Mouse (Mus musculus): ENCODE data around the gene Ndufa9. TPM values are rescaled to one million over a fixed set of nuclear protein-coding genes. Genes with fewer than 3 reads are reported as not detected.

The Ndufa9 gene
- polyA plus RNA-seq, 1 experiment from 2014 or later: 203 TPM

GRCm38 (mm10) chr6:126794751-126795150 is 54.2 kb downstream of the Ndufa9 start:
- Histone ChIP-seq H3K27ac (no peak overlapping the region), H3K27me3 (no peaks in the 10 kb centered on the region), H3K9ac (no peak overlapping the region), H3K9me3 (replicated peaks) (no peaks in the 10 kb centered on the region), H3K4me1 (no peaks in the 10 kb centered on the region), H3K4me2 (no peak overlapping the region), H3K4me3 (no peak overlapping the region), H3K36me3 (ENCODE audit: poor library complexity, severe bottlenecking) (no peaks in the 10 kb centered on the region)
- WGBS: 83% methylated on average over 6 of the region's 6 CpGs
- no peak for ATAC-seq

- no peak overlapping the region for H3K4me3 ChIP-seq
- H3K27ac ChIP-seq: no peak overlapping the region
- H3K27me3 ChIP-seq: no peaks in the 10 kb centered on the region
- H3K4me1 ChIP-seq: no peaks in the 10 kb centered on the region
- H3K36me3 ChIP-seq (ENCODE audit: poor library complexity, severe bottlenecking): no peaks in the 10 kb centered on the region
- no peak overlapping the region for H3K9ac ChIP-seq
- no peak overlapping the region for H3K4me2 ChIP-seq
- no peak for ATAC-seq
- no peaks in the 10 kb centered on the region for H3K9me3 ChIP-seq (replicated peaks)
- 96% methylated on average over 6 of the region's 6 CpGs for WGBS
Observed at GRCm38 (mm10) chr6:126793689-126794088, 55.2 kb downstream of the Ndufa9 start.

- no peaks in the 10 kb centered on the region for H3K36me3 ChIP-seq (ENCODE audit: poor library complexity, severe bottlenecking)
- H3K4me1 ChIP-seq: no peaks in the 10 kb centered on the region
- H3K4me2 ChIP-seq: peak overlapping the region; percentile 22; the same call in 1 of the 2 replicates
- H3K27me3 ChIP-seq: no peaks in the 10 kb centered on the region
- WGBS: 36% methylated on average over 12 of the region's 12 CpGs
- no peak overlapping the region for H3K27ac ChIP-seq
- H3K4me3 ChIP-seq: no peak overlapping the region
- no peak for ATAC-seq
- no peak overlapping the region for H3K9ac ChIP-seq
- H3K9me3 ChIP-seq (replicated peaks): no peaks in the 10 kb centered on the region
Observed at GRCm38 (mm10) chr6:126791964-126792363, 57.0 kb downstream of the Ndufa9 start.

- H3K4me2 ChIP-seq: no peak overlapping the region
- H3K36me3 ChIP-seq (ENCODE audit: poor library complexity, severe bottlenecking): no peaks in the 10 kb centered on the region
- no peak overlapping the region for H3K9ac ChIP-seq
- WGBS: 49% methylated on average over 4 of the region's 4 CpGs
- no peak overlapping the region for H3K4me3 ChIP-seq
- H3K9me3 ChIP-seq (replicated peaks): no peaks in the 10 kb centered on the region
- no peaks in the 10 kb centered on the region for H3K4me1 ChIP-seq
- no peak for ATAC-seq
- no peaks in the 10 kb centered on the region for H3K27me3 ChIP-seq
- no peak overlapping the region for H3K27ac ChIP-seq
Observed at GRCm38 (mm10) chr6:126791488-126791887, 57.4 kb downstream of the Ndufa9 start.

- Histone ChIP-seq H3K27ac (no peak overlapping the region), H3K9ac (no peak overlapping the region), H3K4me3 (no peak overlapping the region), H3K9me3 (replicated peaks) (no peaks in the 10 kb centered on the region), H3K4me1 (no peaks in the 10 kb centered on the region), H3K4me2 (no peak overlapping the region), H3K36me3 (ENCODE audit: poor library complexity, severe bottlenecking) (no peaks in the 10 kb centered on the region), H3K27me3 (no peaks in the 10 kb centered on the region)
- 78% methylated on average over 8 of the region's 8 CpGs for WGBS
- ATAC-seq: no peak
Observed at GRCm38 (mm10) chr6:126788863-126789262, 60.1 kb downstream of the Ndufa9 start.

GRCm38 (mm10) chr6:126784206-126784605 is 64.7 kb downstream of the Ndufa9 start:
- Histone ChIP-seq H3K4me3 (no peak overlapping the region), H3K9ac (no peak overlapping the region), H3K27me3 (no peaks in the 10 kb centered on the region), H3K4me2 (no peak overlapping the region), H3K9me3 (replicated peaks) (no peaks in the 10 kb centered on the region), H3K4me1 (no peaks in the 10 kb centered on the region), H3K27ac (no peak overlapping the region), H3K36me3 (ENCODE audit: poor library complexity, severe bottlenecking) (no peaks in the 10 kb centered on the region)
- WGBS: 45% methylated on average over 5 of the region's 5 CpGs
- ATAC-seq: no peak

GRCm38 (mm10) chr6:126783651-126784066 is 65.3 kb downstream of the Ndufa9 start:
- 76% methylated on average over 10 of the region's 10 CpGs for WGBS
- no peak overlapping the region for H3K4me3 ChIP-seq

GRCm38 (mm10) chr6:126783056-126783455 is 65.9 kb downstream of the Ndufa9 start:
- ATAC-seq: no peak
- Histone ChIP-seq H3K9ac (no peak overlapping the region), H3K36me3 (ENCODE audit: poor library complexity, severe bottlenecking) (no peaks in the 10 kb centered on the region), H3K4me2 (no peak overlapping the region), H3K27me3 (no peaks in the 10 kb centered on the region), H3K4me1 (no peaks in the 10 kb centered on the region), H3K9me3 (replicated peaks) (no peaks in the 10 kb centered on the region), H3K4me3 (no peak overlapping the region), H3K27ac (no peak overlapping the region)
- 89% methylated on average over 1 of the region's 1 CpGs for WGBS

More at GRCm38 (mm10) chr6:126783651-126784066, 65.3 kb downstream of the Ndufa9 start:
- ATAC-seq: no peak
- Histone ChIP-seq H3K9ac (no peak overlapping the region), H3K9me3 (replicated peaks) (no peaks in the 10 kb centered on the region), H3K4me2 (no peak overlapping the region), H3K4me1 (no peaks in the 10 kb centered on the region), H3K27ac (no peak overlapping the region), H3K36me3 (ENCODE audit: poor library complexity, severe bottlenecking) (no peaks in the 10 kb centered on the region), H3K27me3 (no peaks in the 10 kb centered on the region)

- no peak overlapping the region for H3K4me3 ChIP-seq
- H3K9me3 ChIP-seq (replicated peaks): no peaks in the 10 kb centered on the region
- no peak for ATAC-seq
- no peaks in the 10 kb centered on the region for H3K27me3 ChIP-seq
- H3K9ac ChIP-seq: no peak overlapping the region
- WGBS: 89% methylated on average over 6 of the region's 6 CpGs
- H3K36me3 ChIP-seq (ENCODE audit: poor library complexity, severe bottlenecking): no peaks in the 10 kb centered on the region
- no peaks in the 10 kb centered on the region for H3K4me1 ChIP-seq
- no peak overlapping the region for H3K27ac ChIP-seq
- H3K4me2 ChIP-seq: no peak overlapping the region
Observed at GRCm38 (mm10) chr6:126777889-126778288, 71.0 kb downstream of the Ndufa9 start.

GRCm38 (mm10) chr6:126773873-126774272 is 75.1 kb downstream of the Ndufa9 start:
- no peaks in the 10 kb centered on the region for H3K9me3 ChIP-seq (replicated peaks)
- H3K27ac ChIP-seq: no peak overlapping the region
- no peak overlapping the region for H3K4me2 ChIP-seq
- H3K36me3 ChIP-seq (ENCODE audit: poor library complexity, severe bottlenecking): no peaks in the 10 kb centered on the region
- no peak overlapping the region for H3K4me3 ChIP-seq
- 0 out of 2 replicates have a peak, but pooled peaks have one; percentile 10 for ATAC-seq
- H3K27me3 ChIP-seq: no peaks in the 10 kb centered on the region
- peaks cover 13% of the 10 kb centered on the region for H3K4me1 ChIP-seq
- H3K9ac ChIP-seq: no peak overlapping the region
- WGBS: 74% methylated on average over 4 of the region's 4 CpGs

- Histone ChIP-seq H3K27ac (no peak overlapping the region), H3K27me3 (no peaks in the 10 kb centered on the region), H3K4me2 (no peak overlapping the region), H3K9ac (no peak overlapping the region), H3K4me1 (peaks cover 28% of the 10 kb centered on the region), H3K4me3 (no peak overlapping the region), H3K36me3 (ENCODE audit: poor library complexity, severe bottlenecking) (no peaks in the 10 kb centered on the region), H3K9me3 (replicated peaks) (no peaks in the 10 kb centered on the region)
- 79% methylated on average over 4 of the region's 4 CpGs for WGBS
- no peak for ATAC-seq
Observed at GRCm38 (mm10) chr6:126772326-126772725, 76.6 kb downstream of the Ndufa9 start.
